Mouse (Mus musculus) heart, embryonic 11.5 days (tissue): ENCODE measurements at regions not wholly inside any gene's neighbourhood (a gene's known extent, or its start where the extent isn't known, plus 50 kb on each side); places are given as distances from the start of the nearest gene placed in this dataset.

Experiments used
- ATAC-seq: fragments of 200-750 bp; cut with Nextera tagmentation; replicated peaks from 2 replicates; pipeline ENCODE4 v1.8.0; 2017; ENCODE audit warnings: moderate library complexity; ENCODE audit not compliant: insufficient number of reproducible peaks, low FRiP score, low TSS enrichment
- H3K27ac ChIP-seq: fragments of 300-500 bp; sonication (generic); 2 replicates; pipeline ENCODE4 v1.5.1; 2014; ENCODE audit warnings: mild to moderate bottlenecking, low read depth, low read length
- H3K27me3 ChIP-seq: fragments of 300-500 bp; sonication (generic); 2 replicates; pipeline ENCODE4 v1.6.1; 2014; ENCODE audit warnings: mild to moderate bottlenecking, low read length, mixed read lengths; ENCODE audit not compliant: control insufficient read depth, insufficient read depth
- H3K36me3 ChIP-seq: fragments of 300-500 bp; sonication (generic); 2 replicates; pipeline ENCODE4 v1.6.1; 2014; ENCODE audit warnings: mild to moderate bottlenecking, low read length, moderate library complexity, mixed read lengths; ENCODE audit not compliant: control insufficient read depth, insufficient read depth
- H3K4me1 ChIP-seq: fragments of 300-500 bp; sonication (generic); 2 replicates; pipeline ENCODE4 v1.6.1; 2014; ENCODE audit warnings: low read length; ENCODE audit not compliant: control insufficient read depth, insufficient read depth
- H3K4me2 ChIP-seq: fragments of 300-500 bp; sonication (generic); 2 replicates; pipeline ENCODE4 v1.6.1; 2014; ENCODE audit warnings: mild to moderate bottlenecking, moderate library complexity
- H3K4me3 ChIP-seq: fragments of 300-500 bp; sonication (generic); 2 replicates; pipeline ENCODE4 v1.5.1; 2014; ENCODE audit warnings: low read depth, low read length
- H3K9ac ChIP-seq: fragments of 300-500 bp; sonication (generic); 2 replicates; pipeline ENCODE4 v1.6.1; 2014; ENCODE audit warnings: mild to moderate bottlenecking, low read depth, low read length, moderate library complexity
- H3K9me3 ChIP-seq: fragments of 300-500 bp; sonication (generic); replicated peaks from 2 replicates; pipeline ENCODE4 v1.6.1; 2016; ENCODE audit warnings: low read length; ENCODE audit not compliant: control insufficient read depth
- WGBS: fragments of 180-500 bp; shearing (Covaris S2); extraction: QIAGEN DNeasy Blood & Tissue Kit; methylation state at CpG from one replicate; pipeline ENCODE4 v1.1.7; 2014; ENCODE audit not compliant: insufficient replicate concordance; 5-methylcytosine and 5-hydroxymethylcytosine counted together

GRCm38 (mm10) chr13:47909851-47910530 lies 351.0 kb upstream of the Id4 start:
- H3K4me1 ChIP-seq: no peaks in the 10 kb centered on the region
- no peak overlapping the region for H3K4me2 ChIP-seq
- no peak overlapping the region for H3K27ac ChIP-seq
- no peak for ATAC-seq
- no peaks in the 10 kb centered on the region for H3K9me3 ChIP-seq
- no peaks in the 10 kb centered on the region for H3K27me3 ChIP-seq
- no peak overlapping the region for H3K4me3 ChIP-seq
- WGBS: 79% methylated on average over 9 of the region's 9 CpGs
- no peak overlapping the region for H3K9ac ChIP-seq
- H3K36me3 ChIP-seq: no peaks in the 10 kb centered on the region

GRCm38 (mm10) chr13:47910531-47910910 lies 350.5 kb upstream of the Id4 start:
- H3K36me3 ChIP-seq: no peaks in the 10 kb centered on the region
- H3K4me1 ChIP-seq: no peaks in the 10 kb centered on the region
- no peak overlapping the region for H3K9ac ChIP-seq
- ATAC-seq: no peak
- H3K27me3 ChIP-seq: no peaks in the 10 kb centered on the region
- H3K4me3 ChIP-seq: no peak overlapping the region
- H3K9me3 ChIP-seq: no peaks in the 10 kb centered on the region
- H3K27ac ChIP-seq: no peak overlapping the region
- H3K4me2 ChIP-seq: no peak overlapping the region
- WGBS: 61% methylated on average over 3 of the region's 3 CpGs

- no peak overlapping the region for H3K4me3 ChIP-seq
- H3K27me3 ChIP-seq: no peaks in the 10 kb centered on the region
- H3K36me3 ChIP-seq: no peaks in the 10 kb centered on the region
- no peak overlapping the region for H3K9ac ChIP-seq
- no peaks in the 10 kb centered on the region for H3K4me1 ChIP-seq
- 83% methylated on average over 8 of the region's 8 CpGs for WGBS
- H3K27ac ChIP-seq: no peak overlapping the region
- no peak for ATAC-seq
- no peak overlapping the region for H3K4me2 ChIP-seq
- no peaks in the 10 kb centered on the region; the same call in 1 of the 2 replicates for H3K9me3 ChIP-seq
Observed at GRCm38 (mm10) chr13:47916456-47916855, 344.6 kb upstream of the Id4 start.

- H3K9me3 ChIP-seq: no peaks in the 10 kb centered on the region; the same call in 1 of the 2 replicates
- WGBS: 87% methylated on average over 3 of the region's 3 CpGs
- H3K9ac ChIP-seq: no peak overlapping the region
- no peak overlapping the region for H3K27ac ChIP-seq
- H3K4me1 ChIP-seq: no peaks in the 10 kb centered on the region
- H3K36me3 ChIP-seq: no peaks in the 10 kb centered on the region
- H3K27me3 ChIP-seq: no peaks in the 10 kb centered on the region
- no peak overlapping the region for H3K4me3 ChIP-seq
- H3K4me2 ChIP-seq: no peak overlapping the region
- ATAC-seq: no peak
Observed at GRCm38 (mm10) chr13:47917370-47917769, 343.7 kb upstream of the Id4 start.

GRCm38 (mm10) chr13:47921044-47921443 lies 340.0 kb upstream of the Id4 start:
- ATAC-seq: no peak
- no peak overlapping the region for H3K27ac ChIP-seq
- H3K4me1 ChIP-seq: no peaks in the 10 kb centered on the region
- H3K36me3 ChIP-seq: no peaks in the 10 kb centered on the region
- no peak overlapping the region for H3K9ac ChIP-seq
- WGBS: 55% methylated on average over 5 of the region's 5 CpGs
- no peak overlapping the region for H3K4me3 ChIP-seq
- H3K27me3 ChIP-seq: no peaks in the 10 kb centered on the region
- H3K9me3 ChIP-seq: no peaks in the 10 kb centered on the region; the same call in 1 of the 2 replicates
- H3K4me2 ChIP-seq: no peak overlapping the region

- H3K4me2 ChIP-seq: no peak overlapping the region
- WGBS: 78% methylated on average over 2 of the region's 2 CpGs
- no peak overlapping the region for H3K4me3 ChIP-seq
- no peak overlapping the region for H3K27ac ChIP-seq
- ATAC-seq: no peak
- H3K9ac ChIP-seq: no peak overlapping the region
- H3K27me3 ChIP-seq: no peaks in the 10 kb centered on the region
- H3K9me3 ChIP-seq: no peaks in the 10 kb centered on the region
- no peaks in the 10 kb centered on the region for H3K36me3 ChIP-seq
- H3K4me1 ChIP-seq: no peaks in the 10 kb centered on the region
Observed at GRCm38 (mm10) chr13:47940696-47941095, 320.3 kb upstream of the Id4 start.

- no peak for ATAC-seq
- Histone ChIP-seq H3K9me3 (no peaks in the 10 kb centered on the region), H3K36me3 (no peaks in the 10 kb centered on the region), H3K27ac (no peak overlapping the region), H3K4me2 (peak overlapping the region; percentile 50), H3K4me3 (0 out of 2 replicates have a peak overlapping the region, but pooled peaks have one; percentile 14), H3K9ac (no peak overlapping the region), H3K27me3 (no peaks in the 10 kb centered on the region), H3K4me1 (no peaks in the 10 kb centered on the region)
- 14% methylated on average over 8 of the region's 8 CpGs for WGBS
Observed at GRCm38 (mm10) chr13:47942368-47942787, 318.6 kb upstream of the Id4 start.

GRCm38 (mm10) chr13:47943645-47944044 lies 317.4 kb upstream of the Id4 start:
- Histone ChIP-seq H3K4me2 (no peak overlapping the region), H3K9me3 (no peaks in the 10 kb centered on the region), H3K4me3 (no peak overlapping the region), H3K36me3 (no peaks in the 10 kb centered on the region), H3K27ac (no peak overlapping the region), H3K9ac (no peak overlapping the region), H3K4me1 (no peaks in the 10 kb centered on the region), H3K27me3 (no peaks in the 10 kb centered on the region)
- ATAC-seq: no peak
- 81% methylated on average over 5 of the region's 5 CpGs for WGBS
